Mouse (Mus musculus) adrenal gland, postnatal 36 days (tissue): Measurements from ENCODE around the gene Lamc1. TPM values are rescaled to one million over a fixed set of nuclear protein-coding genes. Genes with fewer than 3 reads are reported as not detected.
A peak's percentile ranks its signal among the peaks of the same experiment; 100 is the strongest.
"Not testable (repeated sequence)": the region's sequence is repeated elsewhere in the genome, so short reads cannot be mapped to it uniquely, and the experiment has no call there.

Experiments used
- DNase-seq, 2 experiments: peaks; one replicate each; pipeline ENCODE4 v3.0.0; 2021; ENCODE audit warnings: mixed read lengths in 1 of 2
- total RNA-seq, 2 experiments: library from RNA; stranded (reverse); gene quantifications; 2 replicates each; pipeline ENCODE4 v1.2.3; 2021

Gene Lamc1
- total RNA-seq, 2 experiments from 2014 or later = 84.0 to 141 TPM

- DNase-seq = not testable (repeated sequence)
Observed at GRCm38 (mm10) chr1:153299436-153299835, 33.1 kb downstream of the Lamc1 start.

- not testable (repeated sequence) for DNase-seq
Observed at GRCm38 (mm10) chr1:153297774-153298363, 34.7 kb downstream of the Lamc1 start.

- no peak for DNase-seq
Observed at GRCm38 (mm10) chr1:153296035-153296434, 36.6 kb downstream of the Lamc1 start.

- no peak for DNase-seq
Observed at GRCm38 (mm10) chr1:153292892-153293291, 39.7 kb downstream of the Lamc1 start.

GRCm38 (mm10) chr1:153292202-153292601, 40.4 kb downstream of the Lamc1 start:
- peak; percentile 48 to 71 for DNase-seq

- DNase-seq = no peak
Observed at GRCm38 (mm10) chr1:153291416-153291815, 41.2 kb downstream of the Lamc1 start.

- no peak for DNase-seq
Observed at GRCm38 (mm10) chr1:153288010-153288409, 44.6 kb downstream of the Lamc1 start.

- no peak for DNase-seq
Observed at GRCm38 (mm10) chr1:153287443-153287842, 45.1 kb downstream of the Lamc1 start.

- DNase-seq = no peak
Observed at GRCm38 (mm10) chr1:153286216-153286615, 46.4 kb downstream of the Lamc1 start.

- no peak for DNase-seq
Observed at GRCm38 (mm10) chr1:153285188-153285587, 47.4 kb downstream of the Lamc1 start.

- DNase-seq = no peak
Observed at GRCm38 (mm10) chr1:153282342-153282975, 50.1 kb downstream of the Lamc1 start.

- no peak for DNase-seq
Observed at GRCm38 (mm10) chr1:153281483-153281882, 51.1 kb downstream of the Lamc1 start.

GRCm38 (mm10) chr1:153280411-153280810, 52.2 kb downstream of the Lamc1 start:
- DNase-seq = peak in 1 of 2 experiments; percentile 20

GRCm38 (mm10) chr1:153278028-153278613, 54.5 kb downstream of the Lamc1 start:
- DNase-seq = no peak

GRCm38 (mm10) chr1:153275466-153275865, 57.1 kb downstream of the Lamc1 start:
- DNase-seq = peak; percentile 20 to 27

GRCm38 (mm10) chr1:153274611-153275010, 58.0 kb downstream of the Lamc1 start:
- peak in 1 of 2 experiments; percentile 24 for DNase-seq

- no peak for DNase-seq
Observed at GRCm38 (mm10) chr1:153273657-153274056, 58.9 kb downstream of the Lamc1 start.

- no peak for DNase-seq
Observed at GRCm38 (mm10) chr1:153270827-153271226, 61.8 kb downstream of the Lamc1 start.

GRCm38 (mm10) chr1:153269681-153270080, 62.9 kb downstream of the Lamc1 start:
- no peak for DNase-seq

- no peak for DNase-seq
Observed at GRCm38 (mm10) chr1:153268806-153269309, 63.7 kb downstream of the Lamc1 start.

- no peak for DNase-seq
Observed at GRCm38 (mm10) chr1:153268306-153268705, 64.3 kb downstream of the Lamc1 start.

- DNase-seq = no peak
Observed at GRCm38 (mm10) chr1:153267730-153268129, 64.9 kb downstream of the Lamc1 start.

- DNase-seq = no peak
Observed at GRCm38 (mm10) chr1:153266891-153267290, 65.7 kb downstream of the Lamc1 start.
